Mouse (Mus musculus) G1E (cell line): ENCODE measurements around the gene Grin1.

Source experiments
- CTCF ChIP-seq: IDR thresholded peaks from 2 replicates; pipeline ENCODE4 v1.5.1; 2012; ENCODE audit warnings: low read depth, low read length, inconsistent platforms, mixed read lengths
- GATA1 ChIP-seq: IDR thresholded peaks from 2 replicates; pipeline ENCODE4 v1.6.1; 2012; ENCODE audit warnings: borderline replicate concordance, low read length, inconsistent platforms, mixed read lengths
- TAL1 ChIP-seq: conservative IDR thresholded peaks from 2 replicates; pipeline ENCODE4 v1.6.1; 2012; ENCODE audit warnings: low read depth, low read length, inconsistent platforms, mixed read lengths

- TF ChIP-seq CTCF (no peak), GATA1 (no peak), TAL1 (no peak)
Measured at GRCm38 (mm10) chr2:25293706-25294105, 25.3 kb downstream of the Grin1 start.
